Mouse (Mus musculus) forebrain, embryonic 11.5 days (tissue): ENCODE results near the gene Syap1. TPM values are rescaled to one million over a fixed set of nuclear protein-coding genes. Genes with fewer than 3 reads are reported as not detected.

Experiments used
- ATAC-seq: fragments of 200-750 bp; cut with Nextera tagmentation; replicated peaks from 2 replicates; pipeline ENCODE4 v1.8.0; 2017; ENCODE audit warnings: moderate TSS enrichment; ENCODE audit not compliant: low FRiP score
- DNase-seq: peaks from one replicate; pipeline ENCODE4 v3.0.0-alpha.2; 2017; ENCODE audit warnings: low spot score
- H3K27ac ChIP-seq: fragments of 300-500 bp; sonication (generic); 2 replicates; pipeline ENCODE4 v1.5.1; 2014; ENCODE audit warnings: low read depth, low read length
- H3K27me3 ChIP-seq: fragments of 300-500 bp; sonication (generic); 2 replicates; pipeline ENCODE4 v1.6.1; 2014; ENCODE audit warnings: mild to moderate bottlenecking, low read length, mixed read lengths; ENCODE audit not compliant: control insufficient read depth, insufficient read depth
- H3K36me3 ChIP-seq: fragments of 300-500 bp; sonication (generic); 2 replicates; pipeline ENCODE4 v1.6.1; 2014; ENCODE audit warnings: mild to moderate bottlenecking, low read length, moderate library complexity, mixed read lengths; ENCODE audit not compliant: control insufficient read depth, insufficient read depth
- H3K4me1 ChIP-seq: fragments of 300-500 bp; sonication (generic); replicated peaks from 2 replicates; pipeline ENCODE4 v1.6.1; 2014; ENCODE audit warnings: low read length, mixed read lengths; ENCODE audit not compliant: control insufficient read depth, insufficient read depth
- H3K4me2 ChIP-seq: fragments of 300-500 bp; sonication (generic); 2 replicates; pipeline ENCODE4 v1.6.1; 2014; ENCODE audit warnings: low read depth, mild to moderate bottlenecking, low read length, moderate library complexity, mixed read lengths; ENCODE audit not compliant: severe bottlenecking
- H3K4me3 ChIP-seq: fragments of 300-500 bp; sonication (generic); 2 replicates; pipeline ENCODE4 v1.5.1; 2014; ENCODE audit warnings: low read depth, low read length
- H3K9ac ChIP-seq: fragments of 300-500 bp; sonication (generic); 2 replicates; pipeline ENCODE4 v1.6.1; 2014; ENCODE audit warnings: low read length
- H3K9me3 ChIP-seq: fragments of 300-500 bp; sonication (generic); 2 replicates; pipeline ENCODE4 v1.6.1; 2016; ENCODE audit warnings: low read length, mixed read lengths; ENCODE audit not compliant: control insufficient read depth
- WGBS: fragments of 180-500 bp; shearing (Covaris S2); extraction: QIAGEN DNeasy Blood & Tissue Kit; methylation state at CpG from one replicate; pipeline ENCODE4 v1.1.7; 2014; 5-methylcytosine and 5-hydroxymethylcytosine counted together
- polyA plus RNA-seq: library from polyadenylated mRNA; unstranded; fragments of >200 nt; fragmentation: Nextera tagmentation; extraction: Ambion mirVana; gene quantifications from 2 replicates; pipeline ENCODE4 v1.2.1, GENCODE M21; 2014

Gene Syap1
- 26.2 and 31.8 TPM in 2 replicates for polyA plus RNA-seq

GRCm38 (mm10) chrX:162887931-162888511 lies at the start of gene Syap1:
Syap1 (minus strand) TSS chrX:162888447.
- no peaks in the 10 kb centered on the region for H3K36me3 ChIP-seq
- no peaks in the 10 kb centered on the region for H3K4me1 ChIP-seq
- H3K9me3 ChIP-seq, result no peaks in the 10 kb centered on the region
- peak within 1 kb of the TSS; percentile 64 for H3K9ac ChIP-seq
- peak; percentile 89 for DNase-seq
- peak within 1 kb of the TSS; percentile 47 for H3K4me2 ChIP-seq
- 19% methylated on average over 38 of the region's 47 CpGs for WGBS
- peak; percentile 97 for ATAC-seq
- peak within 1 kb of the TSS; percentile 61 for H3K4me3 ChIP-seq
- no peaks in the 10 kb centered on the region for H3K27me3 ChIP-seq
- 0 out of 2 replicates have a peak within 1 kb of the TSS, but pooled peaks have one; percentile 12 for H3K27ac ChIP-seq

DNA sequence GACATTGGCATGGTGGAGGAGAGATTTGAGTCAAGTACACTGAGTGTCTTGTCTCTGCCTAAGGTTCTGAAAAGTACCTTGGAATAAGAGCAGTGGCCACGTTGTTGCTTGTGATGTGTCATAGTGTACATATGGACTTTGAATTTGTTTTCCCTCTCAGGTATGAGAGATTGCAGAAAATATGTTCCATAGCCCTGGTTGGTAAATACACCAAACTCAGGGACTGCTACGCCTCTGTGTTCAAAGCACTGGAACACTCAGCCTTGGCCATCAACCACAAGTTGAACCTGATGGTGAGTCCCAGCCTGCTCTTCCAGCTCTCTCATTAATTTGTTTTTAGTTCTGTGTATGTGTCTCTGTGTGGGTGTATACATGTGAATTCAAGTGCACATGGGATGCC lies 43.2 kb upstream of the Syap1 start:
- no peak overlapping the region for H3K27ac ChIP-seq
- H3K4me1 ChIP-seq, result no peaks in the 10 kb centered on the region
- DNase-seq, result no peak
- no peaks in the 10 kb centered on the region for H3K9me3 ChIP-seq
- no peak for ATAC-seq
- WGBS, result 84% methylated on average over 2 of the region's 2 CpGs
- H3K36me3 ChIP-seq, result no peaks in the 10 kb centered on the region
- H3K27me3 ChIP-seq, result no peaks in the 10 kb centered on the region; the same call in 1 of the 2 replicates
- H3K4me2 ChIP-seq, result no peak overlapping the region
- no peak overlapping the region for H3K4me3 ChIP-seq
- H3K9ac ChIP-seq, result no peak overlapping the region

DNA sequence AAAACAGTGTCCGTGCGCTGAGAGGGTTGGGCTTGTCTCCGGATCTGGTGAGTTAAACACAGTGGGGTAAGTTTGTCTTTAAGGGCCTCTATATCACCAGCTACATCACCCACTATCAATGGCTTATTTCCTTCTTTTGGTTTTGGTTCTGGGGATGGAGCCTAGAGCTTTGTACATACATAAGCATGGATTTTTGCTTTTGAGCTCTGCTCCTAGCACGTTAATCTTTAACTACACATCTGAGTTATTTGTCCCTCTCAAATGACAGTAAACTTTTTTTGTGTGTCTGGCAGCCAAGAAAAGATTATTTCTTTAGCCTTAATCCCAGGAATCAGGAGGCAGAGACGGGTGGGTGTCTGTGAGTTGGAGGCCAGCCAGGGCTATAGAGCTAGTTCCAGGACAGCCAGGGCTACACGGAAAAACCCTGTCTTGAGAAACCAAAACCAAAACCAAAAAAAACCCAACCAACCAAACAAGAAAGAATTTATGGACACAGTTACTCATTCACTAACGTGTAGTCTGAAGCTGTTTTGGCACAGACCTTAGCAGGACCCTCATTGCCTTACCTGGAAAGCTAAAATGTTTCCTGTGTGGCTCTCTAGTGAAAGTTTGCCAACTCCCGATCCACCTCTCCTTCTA lies 33.4 kb upstream of the Syap1 start:
- H3K4me3 ChIP-seq, result no peak overlapping the region
- DNase-seq (no peak), ATAC-seq (no peak)
- no peak overlapping the region for H3K4me2 ChIP-seq
- H3K9me3 ChIP-seq, result no peaks in the 10 kb centered on the region
- H3K36me3 ChIP-seq, result no peaks in the 10 kb centered on the region; the same call in 1 of the 2 replicates
- H3K27me3 ChIP-seq, result no peaks in the 10 kb centered on the region; the same call in 1 of the 2 replicates
- no peak overlapping the region for H3K27ac ChIP-seq
- no peaks in the 10 kb centered on the region for H3K4me1 ChIP-seq
- WGBS, result 94% methylated on average over 8 of the region's 8 CpGs
- no peak overlapping the region for H3K9ac ChIP-seq

DNA sequence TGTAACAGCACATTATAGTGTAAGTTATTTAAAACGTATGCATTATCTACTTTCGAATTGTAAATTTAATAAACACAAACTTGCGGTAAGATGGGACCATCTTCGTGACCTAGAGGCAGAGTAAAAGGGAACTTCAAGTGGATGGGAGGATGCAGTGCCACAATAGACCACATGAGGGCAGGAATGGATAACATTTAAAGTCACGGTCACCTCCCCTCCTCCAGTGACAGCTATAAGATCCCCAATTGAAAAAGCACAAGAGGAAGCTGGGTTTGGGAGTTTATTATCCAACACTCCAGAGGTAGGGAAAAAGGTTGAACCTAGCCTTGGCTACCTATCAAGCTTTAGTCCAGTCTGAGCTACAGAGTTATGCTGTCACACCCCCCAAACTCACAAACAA lies 27.4 kb upstream of the Syap1 start:
- Histone ChIP-seq H3K4me1 (no peaks in the 10 kb centered on the region), H3K27me3 (no peaks in the 10 kb centered on the region), H3K9ac (no peak overlapping the region), H3K4me2 (no peak overlapping the region), H3K27ac (no peak overlapping the region), H3K36me3 (no peaks in the 10 kb centered on the region), H3K4me3 (no peak overlapping the region), H3K9me3 (no peaks in the 10 kb centered on the region)
- 44% methylated on average over 5 of the region's 5 CpGs for WGBS
- DNase-seq (peak; percentile 64), ATAC-seq (peak; percentile 51; the same call in 1 of the 2 replicates)

DNA sequence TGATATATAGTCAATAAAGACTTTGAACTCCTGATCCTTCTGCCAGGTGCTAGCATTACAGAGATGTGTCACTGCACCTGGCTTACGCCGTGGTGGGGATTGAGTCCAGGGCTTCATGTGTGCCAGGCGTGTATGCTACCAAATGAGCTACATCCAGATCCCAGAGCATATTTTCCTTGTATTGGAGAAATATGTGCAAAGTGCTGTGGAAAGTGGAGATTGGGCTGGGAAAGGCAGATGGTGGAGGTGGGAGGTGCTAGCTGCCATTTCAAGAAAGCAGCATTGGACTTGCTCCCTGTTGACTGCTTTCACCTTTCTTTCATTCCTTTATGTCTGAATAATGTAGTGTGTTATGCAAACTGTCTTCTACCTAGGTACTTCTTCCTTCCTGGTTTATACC lies 25.4 kb upstream of the Syap1 start:
- H3K9me3 ChIP-seq, result no peaks in the 10 kb centered on the region
- no peak overlapping the region for H3K27ac ChIP-seq
- no peak for DNase-seq
- H3K4me1 ChIP-seq, result no peaks in the 10 kb centered on the region
- no peak overlapping the region for H3K9ac ChIP-seq
- no peak overlapping the region for H3K4me3 ChIP-seq
- no peaks in the 10 kb centered on the region for H3K36me3 ChIP-seq
- no peak overlapping the region for H3K4me2 ChIP-seq
- no peaks in the 10 kb centered on the region for H3K27me3 ChIP-seq
- WGBS, result 86% methylated on average over 3 of the region's 3 CpGs
- ATAC-seq, result no peak

GRCm38 (mm10) chrX:162907554-162907953 lies 19.3 kb upstream of the Syap1 start:
- 57% methylated on average over 3 of the region's 3 CpGs for WGBS
- DNase-seq (no peak), ATAC-seq (no peak)
- no peaks in the 10 kb centered on the region for H3K9me3 ChIP-seq
- no peaks in the 10 kb centered on the region for H3K4me1 ChIP-seq
- H3K9ac ChIP-seq, result no peak overlapping the region
- H3K36me3 ChIP-seq, result no peaks in the 10 kb centered on the region
- no peak overlapping the region for H3K27ac ChIP-seq
- no peaks in the 10 kb centered on the region for H3K27me3 ChIP-seq
- no peak overlapping the region for H3K4me3 ChIP-seq
- no peak overlapping the region for H3K4me2 ChIP-seq

DNA sequence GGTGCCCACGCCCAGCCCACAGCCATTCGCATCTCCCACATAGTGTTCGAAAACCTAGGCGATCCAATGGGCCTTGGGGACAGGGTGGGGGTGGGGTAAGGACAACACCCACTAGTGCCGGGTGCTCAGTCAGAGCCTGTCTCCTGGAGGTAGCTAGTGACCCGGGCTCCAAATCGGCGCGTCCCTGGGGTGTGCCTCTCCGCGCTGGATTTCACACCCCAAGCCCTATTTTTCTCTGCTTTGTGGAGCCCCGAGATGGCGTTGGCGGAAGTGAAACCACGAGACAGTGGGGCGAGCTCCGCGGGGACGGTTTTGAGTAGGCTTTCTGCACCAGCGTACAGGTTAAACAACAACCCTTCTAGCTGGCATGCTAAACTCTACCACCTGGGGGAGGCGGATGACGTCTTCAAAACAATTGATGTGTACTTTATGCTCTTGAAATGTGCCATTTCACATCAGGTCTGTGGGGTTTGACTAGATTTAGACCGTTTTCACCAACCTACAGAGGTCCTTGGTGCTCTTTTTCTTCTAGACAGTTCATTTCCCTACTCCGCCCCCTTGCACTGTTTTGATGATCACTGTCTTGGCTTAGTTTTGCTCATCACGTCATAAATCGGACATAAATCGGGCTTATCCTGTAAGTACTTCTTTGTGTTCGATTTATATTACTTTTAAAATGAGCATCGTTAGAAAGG lies 13.9 kb upstream of the Syap1 start:
- Histone ChIP-seq H3K4me1 (no peaks in the 10 kb centered on the region), H3K9ac (peak overlapping the region; percentile 64), H3K27me3 (peaks cover 11% of the 10 kb centered on the region; the same call in 1 of the 2 replicates), H3K36me3 (no peaks in the 10 kb centered on the region), H3K9me3 (no peaks in the 10 kb centered on the region), H3K4me2 (peak overlapping the region; percentile 63), H3K27ac (no peak overlapping the region), H3K4me3 (peak overlapping the region; percentile 50)
- 25% methylated on average over 29 of the region's 29 CpGs for WGBS
- peak; percentile 69 for ATAC-seq
- DNase-seq, result peak; percentile 61

GRCm38 (mm10) chrX:162901371-162902039 lies 13.3 kb upstream of the Syap1 start:
- Histone ChIP-seq H3K4me1 (no peaks in the 10 kb centered on the region), H3K36me3 (no peaks in the 10 kb centered on the region), H3K9me3 (no peaks in the 10 kb centered on the region), H3K4me2 (peak overlapping the region; percentile 63), H3K27me3 (peaks cover 11% of the 10 kb centered on the region; the same call in 1 of the 2 replicates), H3K9ac (peak overlapping the region; percentile 64), H3K27ac (0 out of 2 replicates have a peak overlapping the region, but pooled peaks have one; percentile 10), H3K4me3 (peak overlapping the region; percentile 50)
- ATAC-seq (peak; percentile 87), DNase-seq (peak; percentile 72)
- WGBS, result 30% methylated on average over 20 of the region's 25 CpGs
